Mouse (Mus musculus): ENCODE data around the gene Fibcd1. TPM values are rescaled to one million over a fixed set of nuclear protein-coding genes. Genes with fewer than 3 reads are reported as not detected.

Fibcd1 gene
- polyA plus RNA-seq, 2 experiments = 0.01 TPM; not detected in 1

DNA sequence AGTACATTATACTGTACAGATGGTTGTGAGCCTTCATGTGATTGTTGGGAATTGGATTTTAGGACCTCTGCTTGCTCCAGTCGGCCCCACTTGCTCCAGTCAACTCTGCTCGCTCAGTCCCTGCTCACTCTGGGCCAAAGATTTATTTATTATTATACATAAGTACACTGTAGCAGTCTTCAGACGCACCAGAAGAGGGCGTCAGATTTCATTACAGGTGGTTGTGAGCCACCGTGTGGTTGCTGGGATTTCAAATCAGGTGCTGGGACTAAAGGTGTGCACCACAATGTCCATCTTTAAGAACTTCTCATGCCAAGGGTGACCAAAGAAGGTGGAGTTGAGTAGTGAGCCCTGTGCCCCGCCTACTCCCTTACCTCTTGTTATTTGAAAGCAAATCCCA, 53.2 kb downstream of the Fibcd1 start:
- no peak overlapping the region for H3K9ac ChIP-seq (replicated peaks)
- H3K9me3 ChIP-seq (ENCODE audit: control insufficient read depth, low read length) = no peaks in the 10 kb centered on the region
- no peak for ATAC-seq (ENCODE audit: insufficient read depth)
- no peak overlapping the region for H3K4me3 ChIP-seq (ENCODE audit: insufficient read depth in 1 of 2, low read depth in 2 of 2, low read length in 2 of 2)
- no peak overlapping the region for H3K27ac ChIP-seq
- H3K4me2 ChIP-seq (ENCODE audit: low read depth) = no peak overlapping the region
- 59% methylated on average over 6 of the region's 6 CpGs for WGBS (ENCODE audit: insufficient replicate concordance)
- no peak for DNase-seq (ENCODE audit: low read depth in 3 of 3, low spot score in 3 of 3)
- H3K36me3 ChIP-seq (replicated peaks; ENCODE audit: control insufficient read depth, insufficient read depth, low read depth) = peaks cover 7% of the 10 kb centered on the region
- no peaks in the 10 kb centered on the region for H3K27me3 ChIP-seq (ENCODE audit: control insufficient read depth, insufficient read depth, low read length)
- H3K4me1 ChIP-seq (replicated peaks; ENCODE audit: control insufficient read depth in 2 of 2, insufficient read depth in 2 of 2, low read length in 1 of 2) = no peaks in the 10 kb centered on the region
- 0 out of 2 replicates have a peak, but pooled peaks have one; percentile 19 for TF ChIP-seq CTCF (IDR thresholded peaks at IDR 0.05; ENCODE audit: low read depth)
- TF ChIP-seq EP300 (IDR thresholded peaks at IDR 0.05; ENCODE audit: low read depth) = no peak

DNA sequence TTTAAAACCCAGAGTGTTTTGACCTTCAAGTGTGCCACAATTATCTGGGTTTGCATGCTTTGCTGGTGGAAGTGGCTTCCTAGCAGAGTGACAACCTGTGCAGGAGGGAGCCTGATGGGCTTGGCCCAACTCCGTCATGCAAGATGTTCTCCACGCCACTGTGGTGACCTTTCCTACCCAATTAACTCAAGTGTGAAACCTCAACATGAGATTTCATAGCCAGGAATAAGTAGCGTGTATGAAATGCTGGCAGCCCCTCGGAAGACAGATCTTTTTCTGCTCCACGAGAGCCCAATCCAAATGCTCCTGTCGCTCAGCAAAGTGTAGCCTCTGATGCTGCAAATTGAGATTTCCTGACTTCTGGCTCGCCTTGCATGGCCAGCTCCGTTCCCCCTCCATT, 54.5 kb downstream of the Fibcd1 start:
- Histone ChIP-seq H3K27me3 (ENCODE audit: control insufficient read depth, insufficient read depth, low read length) (no peaks in the 10 kb centered on the region), H3K9me3 (ENCODE audit: control insufficient read depth, low read length) (no peaks in the 10 kb centered on the region), H3K36me3 (replicated peaks; ENCODE audit: control insufficient read depth, insufficient read depth, low read depth) (peaks cover 7% of the 10 kb centered on the region), H3K27ac (no peak overlapping the region), H3K4me3 (ENCODE audit: insufficient read depth in 1 of 2, low read depth in 2 of 2, low read length in 2 of 2) (no peak overlapping the region), H3K4me2 (ENCODE audit: low read depth) (no peak overlapping the region), H3K4me1 (replicated peaks; ENCODE audit: control insufficient read depth in 2 of 2, insufficient read depth in 2 of 2, low read length in 1 of 2) (no peaks in the 10 kb centered on the region), H3K9ac (replicated peaks) (no peak overlapping the region)
- DNase-seq (ENCODE audit: low read depth in 3 of 3, low spot score in 3 of 3) = no peak
- WGBS (ENCODE audit: insufficient replicate concordance) = 77% methylated on average over 8 of the region's 8 CpGs
- no peak for ATAC-seq (ENCODE audit: insufficient read depth)
- TF ChIP-seq CTCF (IDR thresholded peaks at IDR 0.05; ENCODE audit: low read depth) = no peak
- no peak for TF ChIP-seq EP300 (IDR thresholded peaks at IDR 0.05; ENCODE audit: low read depth)

DNA sequence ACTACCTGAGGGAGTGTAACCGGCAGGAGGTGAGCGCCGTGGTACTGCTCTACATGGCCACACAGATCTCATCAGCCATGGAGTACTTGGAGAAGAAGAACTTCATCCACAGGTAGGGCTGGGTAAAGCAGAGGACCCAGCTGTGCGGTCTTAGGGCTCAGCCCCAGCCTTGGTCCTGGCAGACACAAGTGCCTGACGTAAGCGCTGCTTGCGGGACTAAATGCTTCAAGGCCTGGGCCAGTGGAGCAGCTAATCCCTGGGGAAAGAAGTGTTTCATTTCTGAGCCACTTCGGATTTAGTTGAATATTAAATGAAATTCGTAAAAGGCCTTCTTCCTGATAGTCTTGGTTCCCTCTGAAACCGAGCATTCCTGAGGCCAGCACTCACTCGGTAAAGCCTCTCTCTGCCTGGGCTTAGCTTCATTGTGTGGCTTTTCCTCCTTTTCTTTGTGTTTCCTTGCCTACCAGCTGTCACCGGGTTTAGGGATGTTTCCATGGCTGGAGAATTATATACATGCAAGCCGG, 55.0 kb downstream of the Fibcd1 start:
- TF ChIP-seq CTCF (IDR thresholded peaks at IDR 0.05; ENCODE audit: low read depth) (no peak), EP300 (IDR thresholded peaks at IDR 0.05; ENCODE audit: low read depth) (no peak)
- H3K27ac ChIP-seq = no peak overlapping the region
- 82% methylated on average over 13 of the region's 13 CpGs for WGBS (ENCODE audit: insufficient replicate concordance)

DNA sequence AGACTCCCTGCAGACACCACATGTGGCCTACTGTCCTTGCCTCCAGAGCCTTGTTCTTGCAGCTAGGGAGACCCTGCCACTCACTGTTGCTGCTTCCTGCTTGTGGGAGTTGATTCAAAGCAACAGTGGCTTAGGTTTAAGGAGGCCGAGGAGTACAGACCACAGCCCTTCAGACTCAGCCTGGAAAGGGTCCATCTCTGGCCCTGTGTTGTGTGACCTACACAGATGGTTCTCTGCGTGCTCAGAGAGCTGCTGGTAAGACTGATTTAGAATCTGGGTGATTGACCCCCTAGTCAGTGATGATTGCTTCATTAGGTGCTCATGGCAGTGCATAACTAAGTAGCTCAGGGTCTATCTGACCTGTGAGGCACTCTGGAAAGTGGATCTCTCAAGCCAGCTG, 56.6 kb downstream of the Fibcd1 start:
- WGBS (ENCODE audit: insufficient replicate concordance) = 81% methylated on average over 2 of the region's 2 CpGs
- Histone ChIP-seq H3K4me3 (ENCODE audit: insufficient read depth in 1 of 2, low read depth in 2 of 2, low read length in 2 of 2) (no peak overlapping the region), H3K4me2 (ENCODE audit: low read depth) (no peak overlapping the region), H3K36me3 (replicated peaks; ENCODE audit: control insufficient read depth, insufficient read depth, low read depth) (peaks cover 7% of the 10 kb centered on the region), H3K27me3 (ENCODE audit: control insufficient read depth, insufficient read depth, low read length) (no peaks in the 10 kb centered on the region), H3K9me3 (ENCODE audit: control insufficient read depth, low read length) (no peaks in the 10 kb centered on the region), H3K4me1 (replicated peaks; ENCODE audit: control insufficient read depth in 2 of 2, insufficient read depth in 2 of 2, low read length in 1 of 2) (no peaks in the 10 kb centered on the region), H3K27ac (no peak overlapping the region), H3K9ac (replicated peaks) (no peak overlapping the region)
- TF ChIP-seq CTCF (IDR thresholded peaks at IDR 0.05; ENCODE audit: low read depth) = no peak
- no peak for TF ChIP-seq EP300 (IDR thresholded peaks at IDR 0.05; ENCODE audit: low read depth)
- no peak for ATAC-seq (ENCODE audit: insufficient read depth)
- no peak for DNase-seq (ENCODE audit: low read depth in 3 of 3, low spot score in 3 of 3)

More for the DNA sequence above, 55.0 kb downstream of the Fibcd1 start:
- Histone ChIP-seq H3K4me2 (ENCODE audit: low read depth) (no peak overlapping the region), H3K4me3 (ENCODE audit: insufficient read depth in 1 of 2, low read depth in 2 of 2, low read length in 2 of 2) (no peak overlapping the region), H3K9me3 (ENCODE audit: control insufficient read depth, low read length) (no peaks in the 10 kb centered on the region), H3K36me3 (replicated peaks; ENCODE audit: control insufficient read depth, insufficient read depth, low read depth) (peaks cover 7% of the 10 kb centered on the region), H3K27me3 (ENCODE audit: control insufficient read depth, insufficient read depth, low read length) (no peaks in the 10 kb centered on the region), H3K9ac (replicated peaks) (no peak overlapping the region), H3K4me1 (replicated peaks; ENCODE audit: control insufficient read depth in 2 of 2, insufficient read depth in 2 of 2, low read length in 1 of 2) (no peaks in the 10 kb centered on the region)
- ATAC-seq (ENCODE audit: insufficient read depth) (no peak), DNase-seq (ENCODE audit: low read depth in 3 of 3, low spot score in 3 of 3) (no peak)

DNA sequence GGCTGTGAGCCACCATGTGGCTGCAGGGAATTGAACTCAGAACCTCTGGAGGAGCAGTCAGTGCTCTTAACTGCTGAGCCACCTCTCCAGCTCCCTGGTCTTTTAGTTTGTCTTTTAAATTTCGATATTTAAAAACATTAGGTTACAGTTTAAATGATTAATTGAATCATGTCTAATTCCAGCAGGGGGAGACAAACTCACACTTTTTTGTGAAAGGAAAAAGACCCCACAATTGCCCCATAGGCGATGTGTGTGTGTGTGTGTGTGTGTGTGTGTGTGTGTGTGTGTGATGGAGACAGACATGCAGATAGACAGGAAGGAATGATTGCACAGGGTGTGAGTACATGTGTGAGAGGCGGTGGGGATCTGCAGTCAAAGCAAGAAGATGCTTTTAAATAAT, 57.6 kb downstream of the Fibcd1 start:
- DNase-seq (ENCODE audit: low read depth in 3 of 3, low spot score in 3 of 3) (no peak), ATAC-seq (ENCODE audit: insufficient read depth) (no peak)
- no peaks in the 10 kb centered on the region for H3K9me3 ChIP-seq (ENCODE audit: control insufficient read depth, low read length)
- no peak overlapping the region for H3K4me3 ChIP-seq (ENCODE audit: insufficient read depth in 1 of 2, low read depth in 2 of 2, low read length in 2 of 2)
- no peaks in the 10 kb centered on the region for H3K27me3 ChIP-seq (ENCODE audit: control insufficient read depth, insufficient read depth, low read length)
- TF ChIP-seq CTCF (IDR thresholded peaks at IDR 0.05; ENCODE audit: low read depth) (no peak), EP300 (IDR thresholded peaks at IDR 0.05; ENCODE audit: low read depth) (no peak)
- 55% methylated on average over 3 of the region's 3 CpGs for WGBS (ENCODE audit: insufficient replicate concordance)
- no peak overlapping the region for H3K27ac ChIP-seq
- H3K4me1 ChIP-seq (replicated peaks; ENCODE audit: control insufficient read depth in 2 of 2, insufficient read depth in 2 of 2, low read length in 1 of 2) = no peaks in the 10 kb centered on the region
- no peak overlapping the region for H3K4me2 ChIP-seq (ENCODE audit: low read depth)
- H3K36me3 ChIP-seq (replicated peaks; ENCODE audit: control insufficient read depth, insufficient read depth, low read depth) = peaks cover 7% of the 10 kb centered on the region
- no peak overlapping the region for H3K9ac ChIP-seq (replicated peaks)

Data from liver, embryonic 14.5 days (tissue).